Mouse (Mus musculus) lung, postnatal 0 days (tissue): ENCODE data around the gene Alpk3.

Experiments used
- CTCF ChIP-seq: IDR thresholded peaks from 2 replicates; pipeline ENCODE4 v1.5.1; 2016; ENCODE audit warnings: antibody characterized with exemption, mild to moderate bottlenecking
- EP300 ChIP-seq: IDR thresholded peaks from 2 replicates; pipeline ENCODE4 v1.6.1; 2016; ENCODE audit warnings: antibody characterized with exemption, mild to moderate bottlenecking, control low read depth

DNA sequence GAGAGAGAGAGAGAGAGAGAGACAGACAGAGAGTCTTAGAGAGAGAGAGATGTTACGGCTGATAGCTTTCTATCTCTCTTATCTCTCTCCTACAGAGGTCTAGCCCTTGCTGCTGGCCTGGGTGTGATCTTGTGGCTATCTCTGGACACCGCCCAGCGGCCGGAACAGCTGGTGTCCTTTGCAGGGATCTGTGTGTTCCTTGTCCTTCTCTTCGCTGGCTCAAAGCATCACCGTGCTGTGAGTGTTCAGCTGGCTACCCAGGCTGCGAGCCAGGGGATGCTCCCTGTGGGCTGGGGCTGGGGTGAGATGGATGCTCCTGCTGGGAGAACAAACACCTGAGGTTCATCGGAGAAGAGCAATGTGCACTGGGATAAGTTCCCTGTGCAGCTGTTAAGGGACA, 67.4 kb downstream of the Alpk3 start:
- TF ChIP-seq CTCF (no peak), EP300 (no peak)
